13 mouse cellular contexts compared by ENCODE assay signal in the genomic region with DNA sequence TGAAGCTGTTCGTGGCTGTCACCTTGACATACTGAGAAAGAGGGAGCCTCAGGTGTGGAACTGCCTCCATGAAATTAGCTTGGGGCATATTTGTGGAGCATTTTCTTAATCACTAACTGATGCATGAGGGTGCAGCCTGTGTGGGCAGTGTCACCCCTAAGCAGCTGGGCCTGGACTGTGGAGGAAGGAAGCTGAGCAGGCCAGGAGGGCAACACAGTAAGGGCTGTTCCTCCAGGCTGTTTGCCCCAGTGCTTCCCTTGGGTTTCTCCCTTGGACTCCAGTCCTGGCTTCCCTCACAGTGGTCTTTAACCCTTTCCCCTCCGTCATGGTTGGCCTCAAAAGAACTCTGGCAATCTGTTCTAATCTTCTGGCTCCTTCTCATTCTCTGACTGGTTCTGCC. TPM values are rescaled to one million over a fixed set of nuclear protein-coding genes. Genes with fewer than 3 reads are reported as not detected.
A peak's percentile ranks its signal among the peaks of the same experiment; 100 is the strongest.
DNase-seq lines count a peak whose midpoint lies in the region.
"Had no signal": no experiment of that assay in that cellular context is flagged by ENCODE, and none has a peak within 500 bp of the region (broad histone marks: within the 10 kb centered on the region; RNA-seq: fewer than 3 reads in every experiment).

No protein-coding gene starts in this region.

- H3K9me3 ChIP-seq in limb, embryonic 10.5 days (replicated peaks), result no peaks in the 10 kb centered on the region
- H3K9me3 ChIP-seq: heart, embryonic 13.5 days; limb, embryonic 13.5 days; midbrain, embryonic 10.5 days; stomach, embryonic 15.5 days had no signal

- H3K27me3 ChIP-seq in limb, embryonic 10.5 days (ENCODE audit: low read depth, poor library complexity, severe bottlenecking), result no peaks in the 10 kb centered on the region
- H3K27me3 ChIP-seq: heart, embryonic 13.5 days; limb, embryonic 13.5 days; stomach, embryonic 15.5 days had no signal

- no peaks in the 10 kb centered on the region for H3K36me3 ChIP-seq in limb, embryonic 10.5 days
- H3K36me3 ChIP-seq: heart, embryonic 13.5 days; limb, embryonic 13.5 days; midbrain, embryonic 10.5 days; stomach, embryonic 15.5 days had no signal

- DNase-seq in adrenal gland, postnatal 14 days, result peak; percentile 15
- no peak for DNase-seq in adrenal gland, adult 18-20 months (ENCODE audit: low spot score in 2 of 2)
- DNase-seq in 416B (ENCODE audit: low read depth) (peak; percentile 72), adipocyte (ENCODE audit: low spot score) (no peak)
- peak; percentile 29 for DNase-seq in kidney, adult 18-20 months
- no peak for DNase-seq in limb, embryonic 10.5 days (ENCODE audit: low spot score)
- DNase-seq in thymus, postnatal 14 days, result no peak
- no peak for DNase-seq in cerebellum, postnatal 25 days
- DNase-seq: cerebellum, adult 2 months had no signal

- H3K27ac ChIP-seq in limb, embryonic 10.5 days, result 0 out of 2 replicates have a peak overlapping the region, but pooled peaks have one; percentile 17
- H3K27ac ChIP-seq: heart, embryonic 13.5 days; limb, embryonic 13.5 days; midbrain, embryonic 10.5 days; stomach, embryonic 15.5 days had no signal

- H3K4me1 ChIP-seq in limb, embryonic 10.5 days, result peaks cover 15% of the 10 kb centered on the region

- no peak overlapping the region for H3K4me3 ChIP-seq in limb, embryonic 10.5 days
- H3K4me3 ChIP-seq: heart, embryonic 13.5 days; limb, embryonic 13.5 days; midbrain, embryonic 10.5 days; stomach, embryonic 15.5 days had no signal

- 67% methylated on average over 2 of the region's 2 CpGs for WGBS in limb, embryonic 10.5 days

RNA-seq across cellular contexts. Expression of gene Fam69a, which starts 13.6 kb away (rescaled TPM):
- 15.5 and 18.4 TPM in 2 replicates for total RNA-seq in adrenal gland, postnatal 14 days (2021)
- total RNA-seq in adrenal gland, adult 18-20 months (2021), result 1 to 10 TPM; 3.7 to 5.2 TPM
- polyA plus RNA-seq in limb, embryonic 10.5 days (2016; fragmentation: Nextera tagmentation; extraction: Ambion mirVana), result 10.8 and 15.8 TPM in 2 replicates

Comparison
In these comparisons a context has a peak if more than half of its experiments do, and no peak if none do; other contexts are left out.
1. DNase-seq: peak in adrenal gland, postnatal 14 days (single experiment), 416B (single experiment) and kidney, adult 18-20 months (single experiment); none in adrenal gland, adult 18-20 months (0 of 2), limb, embryonic 10.5 days (single experiment), thymus, postnatal 14 days (single experiment), adipocyte (single experiment) and cerebellum, postnatal 25 days (0 of 2).